Mouse (Mus musculus): Measurements from ENCODE around the gene Sdk1. TPM values are rescaled to one million over a fixed set of nuclear protein-coding genes. Genes with fewer than 3 reads are reported as not detected.
A peak's percentile ranks its signal among the peaks of the same experiment; 100 is the strongest.

Sdk1 gene
- total and polyA plus RNA-seq, 2 experiments from 2014 or later = 2.2 to 58.4 TPM

DNA sequence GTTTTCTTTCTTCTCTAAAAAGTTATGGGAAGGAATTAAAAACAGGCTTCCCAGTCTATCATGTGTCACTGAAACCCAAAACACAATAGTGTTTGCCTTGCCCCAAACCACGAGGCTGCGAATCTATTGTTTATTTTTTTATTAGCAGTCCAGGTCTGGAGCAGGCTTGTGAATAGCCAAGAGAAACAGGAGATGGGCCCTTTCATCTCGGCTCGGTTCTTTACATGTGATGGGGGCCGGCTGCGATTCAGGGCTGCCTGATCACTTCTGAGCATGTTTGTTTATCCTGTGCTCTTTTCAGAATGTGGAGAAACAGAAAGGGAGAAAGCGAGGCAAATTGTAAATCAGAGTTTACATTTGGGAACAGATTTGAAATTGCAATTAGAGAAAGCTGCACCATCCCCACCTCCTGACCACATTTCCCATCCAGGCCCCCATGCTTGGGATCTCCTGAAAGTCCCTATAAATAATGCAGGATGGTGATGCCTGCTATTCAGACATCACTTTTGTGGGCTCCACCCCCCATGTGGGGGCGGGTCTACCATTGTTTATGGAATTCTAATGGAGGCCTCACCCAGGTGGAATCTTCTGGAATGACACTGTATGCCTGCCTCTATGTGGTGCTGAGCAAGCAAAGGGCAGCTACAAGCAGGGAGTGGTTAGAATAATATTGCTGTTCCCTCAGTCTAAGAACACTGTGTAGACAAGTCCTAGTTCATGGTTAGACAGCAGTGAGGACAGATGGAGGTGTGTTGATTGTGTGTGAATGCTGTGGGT lies 301.8 kb downstream of the Sdk1 start:
- Histone ChIP-seq H3K4me3 (ENCODE audit: low read length) (no peak overlapping the region), H3K9ac (replicated peaks; ENCODE audit: low read length) (no peak overlapping the region), H3K4me2 (ENCODE audit: low read depth, low read length) (no peak overlapping the region), H3K4me1 (ENCODE audit: insufficient read depth, low read length) (no peaks in the 10 kb centered on the region; the same call in 1 of the 2 replicates), H3K36me3 (ENCODE audit: insufficient read depth, low read length) (no peaks in the 10 kb centered on the region), H3K27me3 (ENCODE audit: insufficient read depth, low read length) (no peaks in the 10 kb centered on the region), H3K9me3 (ENCODE audit: low read length) (no peaks in the 10 kb centered on the region), H3K27ac (no peak overlapping the region)
- TF ChIP-seq CTCF (IDR thresholded peaks at IDR 0.05; ENCODE audit: low read depth) = no peak
- 29% methylated on average over 8 of the region's 8 CpGs for WGBS
- DNase-seq (ENCODE audit: low spot score) (no peak), ATAC-seq (no peak)

DNA sequence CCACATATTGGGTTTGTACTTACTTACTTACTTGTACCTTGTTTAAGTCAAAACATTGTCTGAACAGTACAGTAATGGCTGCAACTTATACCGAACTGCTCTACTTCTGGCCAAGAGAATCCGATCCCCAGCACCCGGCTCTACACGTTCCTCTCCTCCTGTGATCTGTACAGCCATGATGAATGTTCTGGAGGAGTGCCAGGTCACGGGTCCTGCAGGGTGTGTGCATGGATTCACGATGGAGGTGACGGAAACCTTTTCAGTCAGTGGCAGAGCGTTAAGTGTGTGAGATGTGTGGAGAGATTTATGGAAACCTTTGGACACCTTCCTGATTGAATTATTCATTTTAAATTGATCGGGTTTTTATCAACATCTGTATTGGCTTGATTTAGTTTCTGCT lies 312.2 kb downstream of the Sdk1 start:
- no peak overlapping the region for H3K9ac ChIP-seq (replicated peaks; ENCODE audit: low read length)
- WGBS = 62% methylated on average over 9 of the region's 9 CpGs
- ATAC-seq = no peak
- DNase-seq (ENCODE audit: low spot score) = peak; percentile 16
- H3K27ac ChIP-seq = no peak overlapping the region
- H3K27me3 ChIP-seq (ENCODE audit: insufficient read depth, low read length) = no peaks in the 10 kb centered on the region
- no peak overlapping the region for H3K4me2 ChIP-seq (ENCODE audit: low read depth, low read length)
- TF ChIP-seq CTCF (IDR thresholded peaks at IDR 0.05; ENCODE audit: low read depth) = no peak
- H3K36me3 ChIP-seq (ENCODE audit: insufficient read depth, low read length) = no peaks in the 10 kb centered on the region
- H3K4me3 ChIP-seq (ENCODE audit: low read length) = no peak overlapping the region
- H3K4me1 ChIP-seq (ENCODE audit: insufficient read depth, low read length) = no peaks in the 10 kb centered on the region
- no peaks in the 10 kb centered on the region for H3K9me3 ChIP-seq (ENCODE audit: low read length)

DNA sequence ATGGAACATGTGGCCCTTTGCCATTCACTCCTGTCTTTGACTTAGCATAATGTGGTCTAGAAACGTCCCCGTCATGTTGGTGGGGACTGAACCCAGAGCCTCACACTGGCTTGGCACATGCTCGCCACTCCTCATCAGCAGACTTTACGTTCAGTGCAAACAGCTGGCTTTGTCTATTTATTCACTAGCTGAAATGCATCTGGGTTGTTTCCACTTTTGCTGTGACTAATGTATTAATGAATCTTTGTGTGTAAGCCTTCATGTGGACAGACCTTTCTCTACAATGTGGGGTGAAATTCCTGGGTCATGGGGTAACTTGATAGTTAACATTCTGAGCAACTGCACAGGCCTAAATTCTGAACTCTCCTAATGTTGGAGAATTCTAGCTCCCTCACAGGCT lies 317.4 kb downstream of the Sdk1 start:
- no peak overlapping the region for H3K9ac ChIP-seq (replicated peaks; ENCODE audit: low read length)
- H3K27ac ChIP-seq = no peak overlapping the region
- no peaks in the 10 kb centered on the region for H3K36me3 ChIP-seq (ENCODE audit: insufficient read depth, low read length)
- no peak overlapping the region for H3K4me3 ChIP-seq (ENCODE audit: low read length)
- no peaks in the 10 kb centered on the region for H3K9me3 ChIP-seq (ENCODE audit: low read length)
- H3K27me3 ChIP-seq (ENCODE audit: insufficient read depth, low read length) = no peaks in the 10 kb centered on the region
- no peak for TF ChIP-seq CTCF (IDR thresholded peaks at IDR 0.05; ENCODE audit: low read depth)
- no peak for ATAC-seq
- no peak overlapping the region for H3K4me2 ChIP-seq (ENCODE audit: low read depth, low read length)
- DNase-seq (ENCODE audit: low spot score) = no peak
- WGBS = 52% methylated on average over 4 of the region's 4 CpGs
- peaks cover 3% of the 10 kb centered on the region; the same call in 1 of the 2 replicates for H3K4me1 ChIP-seq (ENCODE audit: insufficient read depth, low read length)

DNA sequence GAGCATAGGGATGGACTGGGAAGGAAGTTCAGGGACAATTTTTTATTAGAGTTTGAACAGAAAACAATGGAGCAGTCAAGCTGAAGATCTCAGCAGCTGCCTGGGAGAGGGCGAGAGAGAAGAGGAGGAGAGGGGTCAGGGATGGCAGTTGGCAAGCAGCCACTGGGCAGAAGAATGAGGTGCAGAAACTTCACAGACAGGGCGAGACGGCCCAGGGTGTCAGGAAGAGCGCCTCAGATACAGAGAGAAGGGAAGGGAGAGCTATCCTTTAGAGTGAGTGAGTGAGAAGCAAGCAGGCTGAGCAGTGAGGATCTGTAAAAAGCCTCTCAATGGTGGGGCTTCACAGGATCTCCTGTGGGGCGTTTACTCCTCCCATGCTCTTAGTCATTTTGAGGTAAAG lies 319.0 kb downstream of the Sdk1 start:
- H3K36me3 ChIP-seq (ENCODE audit: insufficient read depth, low read length) = no peaks in the 10 kb centered on the region
- no peak for DNase-seq (ENCODE audit: low spot score)
- no peak overlapping the region for H3K4me3 ChIP-seq (ENCODE audit: low read length)
- no peak overlapping the region for H3K4me2 ChIP-seq (ENCODE audit: low read depth, low read length)
- H3K27ac ChIP-seq = no peak overlapping the region
- H3K9ac ChIP-seq (replicated peaks; ENCODE audit: low read length) = no peak overlapping the region
- TF ChIP-seq CTCF (IDR thresholded peaks at IDR 0.05; ENCODE audit: low read depth) = no peak
- H3K4me1 ChIP-seq (ENCODE audit: insufficient read depth, low read length) = peaks cover 3% of the 10 kb centered on the region; the same call in 1 of the 2 replicates
- ATAC-seq = no peak
- H3K27me3 ChIP-seq (ENCODE audit: insufficient read depth, low read length) = no peaks in the 10 kb centered on the region
- H3K9me3 ChIP-seq (ENCODE audit: low read length) = no peaks in the 10 kb centered on the region
- WGBS = 46% methylated on average over 5 of the region's 5 CpGs

DNA sequence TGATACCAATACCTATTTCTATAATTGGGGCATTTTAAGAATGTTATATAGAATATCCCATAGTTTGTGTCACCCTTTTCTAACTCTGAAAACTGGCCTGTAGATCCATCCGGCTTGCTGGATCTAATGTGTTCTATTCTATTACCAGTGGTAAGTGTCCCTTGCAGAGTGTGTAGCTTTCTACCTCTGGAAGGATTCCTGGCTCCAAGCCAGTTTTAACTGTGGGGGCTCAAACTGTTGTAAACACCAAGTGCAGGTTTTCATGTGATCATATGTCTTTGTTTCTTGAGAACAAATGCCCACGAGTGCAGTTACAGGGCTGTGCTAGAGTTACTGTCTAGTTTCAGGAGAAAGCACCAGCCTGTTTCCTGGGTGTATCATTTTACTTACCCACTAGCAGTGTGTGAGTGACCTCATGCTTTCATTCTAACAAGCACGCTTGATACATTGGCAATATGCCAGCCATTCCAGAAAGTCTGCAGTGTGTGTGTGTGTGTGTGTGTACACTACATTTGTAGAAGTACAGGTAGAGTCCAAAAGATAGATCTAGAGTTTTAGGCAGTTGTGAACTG lies 320.8 kb downstream of the Sdk1 start:
- H3K4me3 ChIP-seq (ENCODE audit: low read length) = no peak overlapping the region
- no peaks in the 10 kb centered on the region for H3K36me3 ChIP-seq (ENCODE audit: insufficient read depth, low read length)
- no peak for TF ChIP-seq CTCF (IDR thresholded peaks at IDR 0.05; ENCODE audit: low read depth)
- peaks cover 3% of the 10 kb centered on the region; the same call in 1 of the 2 replicates for H3K4me1 ChIP-seq (ENCODE audit: insufficient read depth, low read length)
- H3K9me3 ChIP-seq (ENCODE audit: low read length) = no peaks in the 10 kb centered on the region
- H3K4me2 ChIP-seq (ENCODE audit: low read depth, low read length) = no peak overlapping the region
- H3K27me3 ChIP-seq (ENCODE audit: insufficient read depth, low read length) = no peaks in the 10 kb centered on the region
- WGBS = 40% methylated on average over 3 of the region's 3 CpGs
- no peak overlapping the region for H3K9ac ChIP-seq (replicated peaks; ENCODE audit: low read length)
- DNase-seq (ENCODE audit: low spot score) = peak; percentile 31
- no peak for ATAC-seq
- no peak overlapping the region for H3K27ac ChIP-seq

DNA sequence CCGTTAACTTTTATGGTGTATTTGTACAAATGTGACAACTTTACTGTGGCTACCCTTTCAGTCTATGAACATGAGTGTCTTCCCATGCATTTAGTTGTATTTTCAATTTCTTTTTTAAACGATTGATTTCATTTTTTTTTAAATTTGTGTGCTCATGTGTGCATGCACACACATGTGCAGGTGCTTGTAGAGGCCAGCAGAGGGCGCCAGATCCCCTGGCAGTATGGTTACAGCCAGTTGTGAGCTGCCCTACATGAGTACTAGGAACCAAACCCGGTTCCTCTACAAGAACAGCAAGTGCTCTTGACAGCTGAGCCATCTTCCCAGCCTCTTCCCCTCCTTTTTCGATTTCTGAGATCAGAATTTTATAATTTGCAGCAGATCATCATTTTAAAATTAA lies 322.9 kb downstream of the Sdk1 start:
- WGBS = 82% methylated on average over 5 of the region's 5 CpGs

DNA sequence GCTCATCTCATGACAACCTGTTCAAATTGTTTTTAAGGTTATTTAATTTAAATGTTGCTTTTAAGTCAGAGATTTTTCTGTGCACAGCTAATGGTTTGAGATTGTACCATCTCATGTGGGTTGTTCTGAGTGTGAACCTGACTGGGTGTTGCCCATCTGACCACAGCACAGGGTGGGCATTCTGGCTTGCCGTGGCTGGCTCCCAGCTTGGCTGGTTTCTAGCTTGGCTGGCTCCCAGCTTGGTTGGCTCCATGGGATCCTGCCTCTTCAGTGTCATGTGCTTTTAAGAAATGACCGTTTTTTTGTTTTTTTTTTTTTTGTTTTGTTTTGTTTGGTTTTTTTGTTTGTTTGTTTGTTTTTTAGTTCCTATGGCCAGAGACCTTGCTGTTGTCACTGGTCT lies 326.8 kb downstream of the Sdk1 start:
- no peaks in the 10 kb centered on the region for H3K36me3 ChIP-seq (ENCODE audit: insufficient read depth, low read length)
- TF ChIP-seq CTCF (IDR thresholded peaks at IDR 0.05; ENCODE audit: low read depth) = no peak
- 0 out of 2 replicates have a peak, but pooled peaks cover 4% of the 10 kb centered on the region for H3K4me1 ChIP-seq (ENCODE audit: insufficient read depth, low read length)
- H3K9ac ChIP-seq (replicated peaks; ENCODE audit: low read length) = no peak overlapping the region
- no peak overlapping the region for H3K4me2 ChIP-seq (ENCODE audit: low read depth, low read length)
- H3K27me3 ChIP-seq (ENCODE audit: insufficient read depth, low read length) = no peaks in the 10 kb centered on the region
- no peak overlapping the region for H3K27ac ChIP-seq
- 48% methylated on average over 2 of the region's 2 CpGs for WGBS
- no peaks in the 10 kb centered on the region for H3K9me3 ChIP-seq (ENCODE audit: low read length)
- H3K4me3 ChIP-seq (ENCODE audit: low read length) = no peak overlapping the region
- ATAC-seq (no peak), DNase-seq (ENCODE audit: low spot score) (peak; percentile 42)

More for the DNA sequence above, 322.9 kb downstream of the Sdk1 start:
- ATAC-seq = no peak
- H3K27ac ChIP-seq = no peak overlapping the region
- H3K27me3 ChIP-seq (ENCODE audit: insufficient read depth, low read length) = no peaks in the 10 kb centered on the region
- DNase-seq (ENCODE audit: low spot score) = no peak
- H3K4me1 ChIP-seq (ENCODE audit: insufficient read depth, low read length) = peaks cover 3% of the 10 kb centered on the region; the same call in 1 of the 2 replicates
- no peak overlapping the region for H3K4me2 ChIP-seq (ENCODE audit: low read depth, low read length)
- H3K36me3 ChIP-seq (ENCODE audit: insufficient read depth, low read length) = no peaks in the 10 kb centered on the region
- H3K9ac ChIP-seq (replicated peaks; ENCODE audit: low read length) = no peak overlapping the region
- TF ChIP-seq CTCF (IDR thresholded peaks at IDR 0.05; ENCODE audit: low read depth) = peak; percentile 21; the same call in 1 of the 2 replicates
- no peak overlapping the region for H3K4me3 ChIP-seq (ENCODE audit: low read length)
- no peaks in the 10 kb centered on the region for H3K9me3 ChIP-seq (ENCODE audit: low read length)

All from hindbrain, postnatal 0 days (tissue).